Mouse (Mus musculus) heart, embryonic 11.5 days (tissue): ENCODE measurements around the gene Ocln. TPM values are rescaled to one million over a fixed set of nuclear protein-coding genes. Genes with fewer than 3 reads are reported as not detected.
"Not testable (repeated sequence)": the region's sequence is repeated elsewhere in the genome, so short reads cannot be mapped to it uniquely, and the experiment has no call there.

Experiments used
- ATAC-seq: fragments of 200-750 bp; cut with Nextera tagmentation; replicated peaks from 2 replicates; pipeline ENCODE4 v1.8.0; 2017; ENCODE audit warnings: moderate library complexity; ENCODE audit not compliant: insufficient number of reproducible peaks, low FRiP score, low TSS enrichment
- H3K27ac ChIP-seq: fragments of 300-500 bp; sonication (generic); 2 replicates; pipeline ENCODE4 v1.5.1; 2014; ENCODE audit warnings: mild to moderate bottlenecking, low read depth, low read length
- H3K27me3 ChIP-seq: fragments of 300-500 bp; sonication (generic); 2 replicates; pipeline ENCODE4 v1.6.1; 2014; ENCODE audit warnings: mild to moderate bottlenecking, low read length, mixed read lengths; ENCODE audit not compliant: control insufficient read depth, insufficient read depth
- H3K36me3 ChIP-seq: fragments of 300-500 bp; sonication (generic); 2 replicates; pipeline ENCODE4 v1.6.1; 2014; ENCODE audit warnings: mild to moderate bottlenecking, low read length, moderate library complexity, mixed read lengths; ENCODE audit not compliant: control insufficient read depth, insufficient read depth
- H3K4me1 ChIP-seq: fragments of 300-500 bp; sonication (generic); 2 replicates; pipeline ENCODE4 v1.6.1; 2014; ENCODE audit warnings: low read length; ENCODE audit not compliant: control insufficient read depth, insufficient read depth
- H3K4me2 ChIP-seq: fragments of 300-500 bp; sonication (generic); 2 replicates; pipeline ENCODE4 v1.6.1; 2014; ENCODE audit warnings: mild to moderate bottlenecking, moderate library complexity
- H3K4me3 ChIP-seq: fragments of 300-500 bp; sonication (generic); 2 replicates; pipeline ENCODE4 v1.5.1; 2014; ENCODE audit warnings: low read depth, low read length
- H3K9ac ChIP-seq: fragments of 300-500 bp; sonication (generic); 2 replicates; pipeline ENCODE4 v1.6.1; 2014; ENCODE audit warnings: mild to moderate bottlenecking, low read depth, low read length, moderate library complexity
- H3K9me3 ChIP-seq: fragments of 300-500 bp; sonication (generic); replicated peaks from 2 replicates; pipeline ENCODE4 v1.6.1; 2016; ENCODE audit warnings: low read length; ENCODE audit not compliant: control insufficient read depth
- whole genome bisulfite sequencing: fragments of 180-500 bp; shearing (Covaris S2); extraction: QIAGEN DNeasy Blood & Tissue Kit; methylation state at CpG from one replicate; pipeline ENCODE4 v1.1.7; 2014; ENCODE audit not compliant: insufficient replicate concordance; 5-methylcytosine and 5-hydroxymethylcytosine counted together
- polyA plus RNA-seq: library from polyadenylated mRNA; unstranded; fragments of >200 nt; fragmentation: Nextera tagmentation; extraction: Ambion mirVana; gene quantifications from 2 replicates; pipeline ENCODE4 v1.2.1, GENCODE M21; 2014

Gene Ocln
- polyA plus RNA-seq, 1 experiment from 2014 or later = 1.7 TPM

- WGBS = 80% methylated on average over 6 of the region's 6 CpGs
- Histone ChIP-seq H3K9ac (no peak overlapping the region), H3K9me3 (no peaks in the 10 kb centered on the region), H3K27ac (no peak overlapping the region), H3K36me3 (no peaks in the 10 kb centered on the region), H3K27me3 (no peaks in the 10 kb centered on the region), H3K4me1 (no peaks in the 10 kb centered on the region), H3K4me3 (no peak overlapping the region), H3K4me2 (no peak overlapping the region)
- ATAC-seq = no peak
These were observed 34.8 kb downstream of the Ocln start for GRCm38 (mm10) chr13:100517652-100518153.

GRCm38 (mm10) chr13:100516213-100517105, 36.1 kb downstream of the Ocln start:
- WGBS = 50% methylated on average over 12 of the region's 12 CpGs
- H3K27me3 ChIP-seq = no peaks in the 10 kb centered on the region
- no peak overlapping the region for H3K4me2 ChIP-seq
- H3K9me3 ChIP-seq = no peaks in the 10 kb centered on the region
- H3K27ac ChIP-seq = no peak overlapping the region
- no peaks in the 10 kb centered on the region for H3K4me1 ChIP-seq
- ATAC-seq = no peak
- no peak overlapping the region for H3K4me3 ChIP-seq
- no peak overlapping the region for H3K9ac ChIP-seq
- no peaks in the 10 kb centered on the region for H3K36me3 ChIP-seq

DNA sequence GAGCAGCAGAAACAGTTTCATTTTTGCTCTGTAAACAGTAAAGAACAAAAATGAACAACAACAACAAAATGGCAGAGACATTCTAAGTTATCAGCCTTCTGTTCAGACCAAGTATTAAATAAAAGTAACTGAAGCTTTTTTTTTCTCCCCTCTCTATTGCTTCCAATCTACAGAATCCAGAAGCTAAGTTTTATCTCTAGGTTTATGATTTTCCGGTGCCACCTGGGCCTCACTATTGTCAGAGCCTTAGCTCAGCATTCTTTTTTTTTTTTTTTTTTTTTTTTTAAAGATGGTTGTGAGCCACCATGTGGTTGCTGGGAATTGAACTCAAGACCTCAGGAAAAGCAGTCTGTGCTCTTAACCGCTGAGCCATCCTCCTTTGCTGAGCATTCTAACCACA, 39.7 kb downstream of the Ocln start:
- H3K36me3 ChIP-seq = no peaks in the 10 kb centered on the region
- no peak overlapping the region for H3K27ac ChIP-seq
- 70% methylated on average over 2 of the region's 2 CpGs for WGBS
- no peak overlapping the region for H3K4me2 ChIP-seq
- no peaks in the 10 kb centered on the region for H3K4me1 ChIP-seq
- no peak overlapping the region for H3K9ac ChIP-seq
- no peaks in the 10 kb centered on the region for H3K9me3 ChIP-seq
- ATAC-seq = no peak
- H3K4me3 ChIP-seq = no peak overlapping the region
- H3K27me3 ChIP-seq = no peaks in the 10 kb centered on the region

GRCm38 (mm10) chr13:100511860-100512364, 40.6 kb downstream of the Ocln start:
- Histone ChIP-seq H3K27me3 (no peaks in the 10 kb centered on the region), H3K9me3 (no peaks in the 10 kb centered on the region), H3K9ac (no peak overlapping the region), H3K36me3 (no peaks in the 10 kb centered on the region), H3K27ac (no peak overlapping the region), H3K4me3 (no peak overlapping the region), H3K4me2 (no peak overlapping the region), H3K4me1 (no peaks in the 10 kb centered on the region)
- 48% methylated on average over 4 of the region's 4 CpGs for WGBS
- no peak for ATAC-seq

- Histone ChIP-seq H3K36me3 (no peaks in the 10 kb centered on the region), H3K27ac (no peak overlapping the region), H3K4me2 (no peak overlapping the region), H3K4me3 (no peak overlapping the region), H3K27me3 (no peaks in the 10 kb centered on the region), H3K9me3 (no peaks in the 10 kb centered on the region), H3K9ac (no peak overlapping the region), H3K4me1 (no peaks in the 10 kb centered on the region)
- 65% methylated on average over 7 of the region's 7 CpGs for WGBS
- no peak for ATAC-seq
These were observed 41.2 kb downstream of the Ocln start for GRCm38 (mm10) chr13:100511146-100511859.

- not testable (repeated sequence) for H3K4me2 ChIP-seq, H3K27me3 ChIP-seq, ATAC-seq, H3K36me3 ChIP-seq, H3K4me3 ChIP-seq, H3K27ac ChIP-seq, H3K9ac ChIP-seq, H3K4me1 ChIP-seq, H3K9me3 ChIP-seq
These were observed 52.9 kb downstream of the Ocln start for GRCm38 (mm10) chr13:100499625-100500024.

GRCm38 (mm10) chr13:100495337-100495736, 57.2 kb downstream of the Ocln start:
- ATAC-seq = no peak
- no peaks in the 10 kb centered on the region for H3K9me3 ChIP-seq

DNA sequence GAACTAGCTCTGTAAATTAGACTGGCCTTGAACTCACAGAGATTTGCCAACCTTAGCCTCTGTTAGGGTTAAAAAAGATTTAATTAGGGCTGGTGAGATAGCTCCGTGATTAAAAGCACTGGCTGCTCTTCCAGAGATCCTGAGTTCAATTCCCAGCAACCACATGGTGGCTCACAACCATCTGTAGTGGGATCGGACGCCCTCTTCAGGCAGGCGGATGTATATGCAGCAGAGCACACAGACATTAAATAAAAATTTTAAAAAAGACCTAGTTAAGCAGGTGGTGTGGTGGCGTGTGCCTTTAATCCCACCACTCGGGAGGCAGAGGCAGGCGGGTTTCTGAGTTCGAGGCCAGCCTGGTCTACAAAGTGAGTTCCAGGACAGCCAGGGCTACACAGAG, 58.1 kb downstream of the Ocln start:
- H3K27ac ChIP-seq, H3K4me1 ChIP-seq, H3K36me3 ChIP-seq, H3K9me3 ChIP-seq, H3K4me3 ChIP-seq, ATAC-seq, H3K4me2 ChIP-seq, H3K9ac ChIP-seq, H3K27me3 ChIP-seq: not testable (repeated sequence)
- WGBS = 57% methylated on average over 8 of the region's 8 CpGs

More at GRCm38 (mm10) chr13:100495337-100495736, 57.2 kb downstream of the Ocln start:
- H3K9ac ChIP-seq = no peak overlapping the region
- H3K4me3 ChIP-seq = no peak overlapping the region
- no peak overlapping the region for H3K4me2 ChIP-seq
- WGBS = 63% methylated on average over 4 of the region's 4 CpGs
- no peak overlapping the region for H3K27ac ChIP-seq
- no peaks in the 10 kb centered on the region for H3K36me3 ChIP-seq
- no peaks in the 10 kb centered on the region for H3K27me3 ChIP-seq
- H3K4me1 ChIP-seq = peaks cover 3% of the 10 kb centered on the region
